Mouse (Mus musculus) CH12.LX (cell line): Measurements from ENCODE around the gene Swt1.

Experiments
- CTCF ChIP-seq, 2 experiments: IDR thresholded peaks in 1 of 2; conservative IDR thresholded peaks in 1 of 2; 2 replicates each; pipeline ENCODE4 v1.5.1; 2011 to 2012; ENCODE audit warnings: low read depth in 2 of 2, low read length in 2 of 2, improper control_type of control experiment in 1 of 2, inconsistent platforms in 1 of 2, mild to moderate bottlenecking in 1 of 2, moderate library complexity in 1 of 2
- EP300 ChIP-seq: IDR thresholded peaks from 2 replicates; pipeline ENCODE4 v1.6.1; 2011; ENCODE audit warnings: low read length, improper control_type of control experiment
- JUN ChIP-seq: IDR thresholded peaks from 2 replicates; pipeline ENCODE4 v1.6.1; 2011; ENCODE audit warnings: low read depth, mild to moderate bottlenecking, low read length, improper control_type of control experiment, moderate library complexity; ENCODE audit not compliant: insufficient read depth
- KAT2A ChIP-seq: IDR thresholded peaks from 2 replicates; pipeline ENCODE4 v1.6.1; 2012; ENCODE audit warnings: low read length, improper control_type of control experiment, inconsistent platforms; ENCODE audit not compliant: insufficient replicate concordance
- MEF2A ChIP-seq: IDR thresholded peaks from 2 replicates; pipeline ENCODE4 v1.6.1; 2014; ENCODE audit warnings: low read depth, mild to moderate bottlenecking, inconsistent platforms, low read length, improper control_type of control experiment, borderline replicate concordance
- TCF12 ChIP-seq: IDR thresholded peaks from 2 replicates; pipeline ENCODE4 v1.6.1; 2014; ENCODE audit warnings: low read depth, mild to moderate bottlenecking, inconsistent platforms, low read length, improper control_type of control experiment
- USF1 ChIP-seq: IDR thresholded peaks from 2 replicates; pipeline ENCODE4 v1.6.1; 2014; ENCODE audit warnings: low read depth, mild to moderate bottlenecking, inconsistent platforms, low read length, improper control_type of control experiment
- ZMIZ1 ChIP-seq: IDR thresholded peaks from 2 replicates; pipeline ENCODE4 v1.6.1; 2012; ENCODE audit warnings: low read depth, mild to moderate bottlenecking, inconsistent platforms, low read length, improper control_type of control experiment

- TF ChIP-seq MEF2A (no peak), CTCF (conservative IDR thresholded peaks at IDR 0.05 in 1 of 2, IDR thresholded peaks at IDR 0.05 in 1 of 2; ENCODE audit: low read depth in 2 of 2, low read length in 2 of 2) (no peak), KAT2A (no peak), EP300 (no peak), ZMIZ1 (no peak), TCF12 (no peak), JUN (no peak), USF1 (no peak)
Measured at GRCm38 (mm10) chr1:151372823-151373222, 55.4 kb downstream of the Swt1 start.
